In genomic region chr3:89772968-89773709, GRCm38 (mm10) we compare ENCODE assay signal across 8 mouse cellular contexts. TPM values are rescaled to one million over a fixed set of nuclear protein-coding genes. Genes with fewer than 3 reads are reported as not detected.
DNase-seq lines count a peak whose midpoint lies in the region; ATAC-seq lines count a peak whose summit lies in the region.

Ube2q1 (plus strand) TSS chr3:89773616.

- peak within 1 kb of the TSS; percentile 98 for H3K9ac ChIP-seq in intestine, embryonic 14.5 days (ENCODE audit: low read length)

- H3K27ac ChIP-seq in intestine, embryonic 14.5 days (ENCODE audit: low read depth) = peak within 1 kb of the TSS; percentile 94

- intact Hi-C loops in left cerebral cortex, postnatal 14 days (cut with DNase I) = loop anchor here (2.0 to 10.0 kb wide), 4 partner anchors 42 to 548 kb away; partner anchors contain the start of genes Mtx1, Muc1 and Tpm3

- peaks cover 23% of the 10 kb centered on the region for H3K36me3 ChIP-seq in intestine, embryonic 14.5 days (ENCODE audit: control insufficient read depth, insufficient read depth, low read length)

- no peaks in the 10 kb centered on the region for H3K9me3 ChIP-seq in intestine, embryonic 14.5 days (ENCODE audit: control insufficient read depth, low read length)

- ATAC-seq in intestine, embryonic 14.5 days (replicated peaks; ENCODE audit: low FRiP score, low TSS enrichment, low read depth) = peak; percentile 93

- peaks cover 24% of the 10 kb centered on the region for H3K4me1 ChIP-seq in intestine, embryonic 14.5 days (replicated peaks; ENCODE audit: control insufficient read depth, insufficient read depth, low read length)

- H3K4me3 ChIP-seq in intestine, embryonic 14.5 days (ENCODE audit: low read depth, low read length) = peak within 1 kb of the TSS; percentile 87

- WGBS in intestine, embryonic 14.5 days = under 1% methylated on average over 67 of the region's 90 CpGs

- H3K4me2 ChIP-seq in intestine, embryonic 14.5 days (ENCODE audit: low read length) = peak within 1 kb of the TSS; percentile 67

- DNase-seq in adrenal gland, adult (ENCODE audit: inconsistent age in 2 of 2, low spot score in 1 of 2) = peak; percentile 99
- peak; percentile 91 for DNase-seq in embryo, embryonic 10.5 days (ENCODE audit: low spot score)
- peak; percentile 97 for DNase-seq in gastrocnemius, postnatal 25 days
- peak; percentile 97 for DNase-seq in intestine, embryonic 14.5 days (ENCODE audit: low spot score)
- peak; percentile 98 to 99 for DNase-seq in left cerebral cortex, postnatal 14 days (ENCODE audit: low spot score in 2 of 2)
- DNase-seq in mesoderm, embryonic 11.5 days (ENCODE audit: low read depth, low spot score) = peak; percentile 94
- DNase-seq in right cerebral cortex, postnatal 36 days (ENCODE audit: low spot score in 2 of 2) = peak; percentile 98
- DNase-seq in yolk sac, embryonic 10.5 days (ENCODE audit: low spot score) = peak; percentile 94

- no peaks in the 10 kb centered on the region for H3K27me3 ChIP-seq in intestine, embryonic 14.5 days (replicated peaks; ENCODE audit: control insufficient read depth, insufficient read depth, low read length)

RNA-seq across cellular contexts. Expression of gene Ube2q1, which starts in this region (rescaled TPM):
- 10 to 100 TPM; 11.8 to 14.9 TPM for total RNA-seq in gastrocnemius, postnatal 25 days (2021)
- 21.3 and 21.9 TPM in 2 replicates for polyA plus RNA-seq in intestine, embryonic 14.5 days (2014; fragmentation: Nextera tagmentation; extraction: Ambion mirVana)
- 10 to 100 TPM; 83.6 to 84.4 TPM for total RNA-seq in left cerebral cortex, postnatal 14 days (2021)

Comparison
In these comparisons a context has a peak if more than half of its experiments do, and no peak if none do; other contexts are left out.
1. Peak in every context shown above with its lines: DNase-seq, ATAC-seq, H3K4me3 ChIP-seq and H3K27ac ChIP-seq.
2. RNA of gene Ube2q1 (total RNA-seq): 83.6 to 84.4 TPM in left cerebral cortex, postnatal 14 days; 11.8 to 14.9 TPM in gastrocnemius, postnatal 25 days; every median in the first group is over 4 times any median in the second.